Mouse (Mus musculus) heart, adult 11 months (tissue): ENCODE results near the gene Mrps18c.

Source experiments
- DNase-seq: peaks from one replicate; pipeline ENCODE4 v3.0.0; 2022

Mrps18c gene

DNA sequence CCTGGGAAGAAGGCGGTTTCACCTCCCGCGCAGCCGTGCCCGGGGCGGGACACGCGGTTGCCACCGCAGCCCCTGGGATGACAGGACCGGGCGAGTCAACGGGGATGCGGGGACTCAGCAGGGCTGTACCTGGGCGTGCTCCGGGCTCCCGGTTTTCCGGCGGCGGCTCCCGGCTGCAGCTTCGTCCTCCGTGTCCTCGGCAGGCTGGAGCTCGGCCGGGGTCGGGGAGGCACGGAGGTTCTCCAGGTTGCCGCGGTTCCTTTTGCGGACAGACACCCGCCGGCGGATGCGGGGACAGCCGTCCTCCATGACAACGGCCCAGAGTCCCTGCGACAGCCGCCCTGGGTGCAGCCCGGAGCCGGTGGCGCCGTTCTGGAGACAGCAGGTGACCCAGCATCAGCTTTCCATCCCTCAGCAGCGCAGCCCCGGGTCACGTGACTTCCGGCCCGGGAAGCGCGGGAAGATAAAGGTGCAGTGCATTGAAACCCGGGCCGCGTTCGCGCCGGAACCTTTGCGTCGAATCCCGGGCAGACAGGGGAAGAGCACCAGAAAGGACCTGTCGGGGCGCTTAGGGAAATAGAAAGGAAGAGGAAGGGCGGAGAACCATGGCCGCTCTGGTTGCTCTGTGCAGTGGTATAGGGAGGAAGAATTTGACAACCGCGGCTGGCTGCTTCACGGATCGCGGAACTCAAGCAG is at the start of gene Mrps18c, which contains the start of gene Helq:
Gene Mrps18c, plus strand, starts transcription at position 463 of the 696 bp plus-strand sequence.
Gene Helq, minus strand, starts transcription at position 434 of the 696 bp plus-strand sequence.
- DNase-seq, result peak; percentile 99

DNA sequence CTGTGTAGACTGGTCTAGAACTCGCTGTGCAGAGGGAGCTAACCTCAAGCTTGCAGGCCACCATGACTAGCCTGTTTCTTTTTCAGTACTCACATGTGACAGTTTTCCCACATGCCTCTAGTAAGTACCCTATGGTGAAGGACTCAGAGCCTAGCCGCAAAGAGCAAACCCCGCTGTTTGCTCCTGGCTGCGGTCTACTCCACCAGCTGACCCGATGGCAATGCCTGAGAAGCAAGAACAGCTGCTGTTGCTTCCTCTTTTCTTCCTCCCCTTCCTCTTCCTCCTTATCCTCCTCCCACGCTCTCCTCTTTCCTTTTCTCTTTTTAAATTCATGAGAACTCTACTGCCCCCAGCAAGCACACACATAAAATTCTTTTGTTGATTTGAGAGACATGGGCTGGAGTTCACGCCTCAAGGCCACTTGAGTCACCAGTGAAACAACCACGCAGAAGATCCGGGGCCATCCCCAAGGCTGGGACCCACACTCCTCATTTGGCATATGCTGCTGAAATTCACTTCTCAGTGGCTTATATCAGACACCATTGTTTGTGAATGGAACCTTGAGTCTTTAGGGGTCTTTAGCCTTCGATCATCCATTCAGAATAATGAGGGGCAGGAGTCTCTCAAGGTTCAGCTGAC is 47.7 kb upstream of the Mrps18c start:
- DNase-seq, result peak; percentile 94

DNA sequence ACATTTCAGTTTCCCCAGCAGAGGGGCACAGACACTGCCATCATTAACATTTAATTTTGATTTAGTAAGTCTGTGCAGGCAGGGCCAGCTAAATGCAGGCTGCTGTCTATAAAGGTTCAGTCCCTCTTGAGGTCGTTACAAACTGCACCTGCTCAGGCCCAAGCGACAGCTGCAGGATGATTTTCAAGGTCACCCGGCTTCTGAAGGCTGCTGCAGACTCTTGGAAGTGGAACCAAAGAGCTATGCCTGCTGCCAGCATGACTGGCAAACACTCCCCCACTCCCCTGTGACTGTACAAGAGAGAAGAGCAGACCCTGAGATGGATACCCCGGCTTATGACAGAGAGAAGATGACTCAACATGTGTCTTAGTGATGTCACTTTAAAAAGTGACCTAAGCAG is 46.8 kb upstream of the Mrps18c start:
- DNase-seq, result no peak

DNA sequence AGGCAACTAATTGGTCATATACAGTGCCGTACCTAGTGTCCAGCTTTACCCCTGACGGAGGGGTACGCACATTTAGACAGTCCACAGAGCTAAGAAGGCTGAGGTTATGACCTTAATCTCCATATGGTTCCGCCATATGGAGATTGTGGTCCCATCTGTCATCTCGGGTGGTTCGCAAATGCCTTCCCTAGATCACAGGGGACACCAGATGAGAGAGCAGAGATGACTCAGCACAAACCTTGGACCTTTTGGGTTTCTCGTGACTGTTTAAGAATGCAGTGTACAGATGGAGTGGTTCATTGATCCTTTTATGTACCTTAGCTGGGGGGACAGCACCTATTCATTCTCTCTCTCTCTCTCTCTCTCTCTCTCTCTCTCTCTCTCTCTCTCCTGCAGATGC is 45.0 kb upstream of the Mrps18c start:
- DNase-seq, result peak; percentile 33

DNA sequence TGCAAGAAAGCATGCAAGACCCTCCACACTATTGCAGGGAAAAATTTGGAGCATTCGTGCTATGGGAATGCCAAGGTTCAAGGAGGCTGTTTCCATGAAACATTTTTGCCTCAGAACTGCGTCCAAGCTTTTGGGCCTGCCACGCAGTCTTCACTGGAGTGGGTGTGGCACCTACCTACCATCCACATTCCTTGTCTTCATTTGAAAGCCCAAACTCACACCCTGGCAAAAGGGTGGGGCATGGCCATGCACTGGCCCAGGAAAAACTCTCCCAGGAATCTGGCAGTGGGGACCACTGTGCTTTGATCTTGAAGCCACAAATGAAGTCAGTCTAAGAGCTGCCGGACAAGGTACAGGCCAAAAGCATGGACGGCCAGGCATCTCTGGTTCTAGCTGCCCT is 40.3 kb upstream of the Mrps18c start:
- no peak for DNase-seq

DNA sequence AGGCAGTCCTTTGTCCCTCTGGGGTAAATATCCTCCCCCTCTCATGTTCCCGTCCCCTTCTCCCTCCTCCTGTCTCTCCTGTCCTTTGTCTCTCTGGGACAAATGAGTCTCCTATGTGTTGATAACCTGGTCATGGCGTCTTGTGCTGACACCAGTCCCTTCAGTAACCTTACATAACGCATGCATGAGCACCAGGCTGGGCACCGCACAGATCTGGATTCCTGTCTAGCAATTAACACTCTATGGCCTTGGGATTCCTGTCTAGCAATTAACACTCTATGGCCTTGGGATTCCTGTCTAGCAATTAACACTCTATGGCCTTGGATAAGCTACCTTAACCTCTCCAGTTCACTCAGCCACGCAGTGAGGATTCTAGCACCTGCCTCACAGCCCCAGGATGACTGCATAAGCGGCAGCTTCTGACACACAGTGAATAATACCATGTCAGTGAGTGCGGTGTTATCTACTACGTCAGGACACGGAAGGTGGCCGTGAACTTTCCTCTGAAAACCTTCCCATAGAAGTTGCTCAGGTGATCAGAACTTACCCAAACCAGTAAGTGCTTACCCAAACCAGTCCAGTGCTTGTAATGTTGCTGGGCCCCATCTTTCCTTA is 38.3 kb upstream of the Mrps18c start:
- DNase-seq, result peak; percentile 36

DNA sequence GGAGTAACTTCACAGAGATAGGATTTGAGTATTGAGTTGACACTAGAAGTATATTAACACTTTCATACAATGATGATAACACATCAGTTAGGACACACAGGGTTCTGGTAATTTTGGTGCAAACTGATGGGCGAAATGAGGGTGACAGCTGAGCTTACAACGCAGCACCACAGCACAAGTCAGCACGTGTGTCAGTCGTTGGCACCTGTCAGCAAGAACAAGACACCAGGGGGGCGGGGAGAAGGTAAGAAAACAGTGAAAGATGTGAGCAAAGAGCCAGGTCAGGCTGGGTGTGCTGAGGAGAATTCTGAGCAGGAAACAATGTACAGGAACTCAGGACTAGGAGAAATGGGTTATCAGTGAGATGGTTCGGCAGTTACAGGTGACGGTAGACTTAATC is 36.7 kb upstream of the Mrps18c start:
- DNase-seq, result peak; percentile 70

DNA sequence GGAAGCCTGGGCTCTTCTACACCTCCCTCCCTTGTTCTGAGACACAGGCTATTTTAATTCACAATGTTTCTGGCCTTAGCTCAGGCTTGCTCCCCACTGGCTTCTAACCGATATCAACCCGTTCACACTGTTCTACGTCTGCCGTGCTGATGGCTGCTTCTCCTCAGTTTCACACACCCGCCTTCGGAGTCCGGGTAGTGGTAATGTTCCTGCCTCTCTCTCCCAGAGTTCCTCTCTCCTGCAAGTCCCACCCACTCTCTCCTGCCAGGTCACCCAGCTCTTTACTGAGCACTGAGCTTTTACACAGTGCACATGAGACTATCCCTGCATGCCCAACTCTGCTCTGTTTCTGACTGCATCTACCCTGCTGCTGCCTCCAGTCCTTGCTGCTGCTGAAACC is 32.4 kb upstream of the Mrps18c start:
- DNase-seq, result peak; percentile 61

DNA sequence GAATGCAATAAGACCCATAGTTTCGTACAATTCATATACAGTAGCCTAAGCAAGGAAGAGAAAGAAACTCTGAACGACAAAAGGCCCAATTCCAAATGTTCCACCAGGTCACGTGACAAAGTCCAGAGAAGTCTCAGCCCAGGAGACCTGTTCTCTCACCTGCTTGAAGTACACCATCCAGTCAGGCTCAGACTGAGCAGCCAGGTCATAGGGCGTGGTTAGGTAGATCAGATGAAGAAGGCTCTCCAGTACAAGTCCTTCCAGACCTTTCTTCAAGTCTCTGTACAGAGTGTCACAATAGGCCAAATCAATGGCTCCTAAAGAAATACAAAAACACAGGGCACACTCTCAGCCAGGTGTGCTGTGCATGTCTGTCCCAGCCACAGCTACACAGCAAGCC is 26.9 kb upstream of the Mrps18c start:
- DNase-seq, result no peak

DNA sequence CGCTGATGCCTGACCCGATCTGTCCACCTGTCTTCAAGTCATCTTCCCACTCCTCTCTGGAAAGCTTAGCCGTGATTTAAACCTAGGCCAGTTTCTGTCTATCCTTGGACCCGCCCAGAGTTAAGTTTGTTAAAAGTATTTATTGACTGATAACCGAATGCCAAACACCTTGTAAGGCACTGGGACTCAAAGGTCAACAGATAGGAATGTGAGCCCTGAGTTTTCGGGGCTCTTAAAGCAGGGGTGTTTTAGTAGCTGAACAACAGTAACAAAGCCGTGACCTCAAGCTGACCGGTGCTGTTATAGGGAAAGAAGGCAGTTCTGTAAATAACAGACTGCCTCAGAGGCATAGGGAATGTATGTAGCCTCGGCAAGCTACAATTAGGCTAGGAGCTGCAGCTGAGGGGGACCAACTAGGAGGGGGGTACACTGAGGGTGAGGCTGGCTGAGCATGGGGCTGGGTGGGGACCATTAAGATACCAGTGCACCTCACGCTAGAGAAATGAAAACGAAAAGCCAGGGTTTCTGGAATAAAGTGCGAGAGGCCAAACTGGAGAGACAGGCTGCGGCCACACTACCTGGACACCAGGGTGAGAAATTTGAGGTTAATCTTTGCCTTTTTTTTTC is 22.5 kb upstream of the Mrps18c start:
- DNase-seq, result no peak

DNA sequence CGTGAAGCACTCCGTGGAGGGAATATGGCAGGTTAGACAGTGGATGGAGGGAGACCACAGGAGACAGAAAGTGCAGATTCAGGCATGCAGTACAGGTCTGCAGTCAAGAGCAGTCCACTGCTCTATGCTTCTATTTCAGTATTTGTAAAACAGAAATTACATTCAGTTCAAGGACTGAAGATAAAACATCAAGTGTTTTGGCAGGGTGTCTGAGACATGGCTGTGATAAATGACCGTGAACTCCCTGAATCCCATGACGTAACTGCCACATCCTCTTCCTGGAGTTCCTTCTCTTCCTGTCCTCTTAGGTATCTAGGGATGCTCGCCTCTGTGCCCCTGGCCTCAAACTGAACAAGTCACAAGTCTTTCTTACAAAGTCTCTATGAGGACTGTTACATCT is 21.5 kb upstream of the Mrps18c start:
- DNase-seq, result no peak

DNA sequence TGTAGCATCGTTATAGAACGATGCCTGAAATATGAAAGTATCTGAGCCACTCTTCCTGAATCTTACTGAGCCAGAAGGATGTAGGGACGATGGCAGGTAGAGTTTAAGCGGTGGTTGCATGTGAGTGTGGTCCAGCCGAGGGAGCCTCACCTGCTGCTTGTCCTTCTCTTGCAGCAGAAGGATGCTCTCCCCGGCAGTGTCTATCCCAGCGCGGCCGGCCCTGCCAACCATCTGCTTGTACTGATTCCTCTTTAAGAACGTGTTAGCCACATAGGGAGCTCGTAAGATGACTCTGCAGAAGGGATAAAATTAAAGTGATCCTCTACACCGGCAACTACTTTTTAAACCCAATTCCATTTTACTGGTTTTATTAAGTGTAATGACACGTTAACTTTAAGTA is 19.4 kb upstream of the Mrps18c start:
- DNase-seq, result no peak

DNA sequence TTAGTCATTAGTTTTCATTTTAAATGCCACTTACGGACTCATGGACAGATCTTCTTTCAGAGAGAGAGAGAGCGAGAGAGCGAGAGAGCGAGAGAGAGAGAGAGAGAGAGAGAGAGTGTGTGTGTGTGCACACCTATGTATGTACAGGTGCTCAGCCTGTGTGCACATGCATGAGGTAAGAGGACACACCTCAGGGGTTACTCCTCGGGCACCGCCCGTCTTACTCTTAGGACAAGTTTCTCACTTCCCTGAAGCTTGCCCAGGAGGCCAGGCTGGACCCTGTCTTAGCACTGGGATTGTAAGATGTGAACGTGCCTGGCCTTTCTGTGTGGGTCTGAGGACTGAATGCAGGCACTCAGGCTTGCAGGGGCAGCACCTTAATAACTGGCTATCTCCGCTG is 10.9 kb upstream of the Mrps18c start:
- DNase-seq, result peak; percentile 74

DNA sequence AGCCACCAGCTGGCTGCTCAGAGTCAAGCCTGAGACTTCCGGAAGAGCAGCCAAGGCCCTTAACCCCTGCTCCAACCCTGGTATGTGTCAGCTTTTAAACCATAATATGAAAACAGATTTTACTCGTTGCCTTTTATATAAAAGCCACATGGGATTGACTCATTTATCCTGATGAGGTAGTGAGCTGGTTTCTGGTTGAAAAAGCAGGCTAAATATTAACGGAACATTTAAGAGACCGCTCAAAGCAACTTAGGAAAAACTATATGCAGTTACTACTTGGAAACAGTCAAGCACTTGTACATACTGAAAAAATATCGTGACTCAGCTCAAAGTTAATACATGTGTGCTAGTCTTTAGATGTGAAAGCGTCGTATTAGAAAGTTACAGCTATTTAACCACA is 6.2 kb upstream of the Mrps18c start:
- no peak for DNase-seq

DNA sequence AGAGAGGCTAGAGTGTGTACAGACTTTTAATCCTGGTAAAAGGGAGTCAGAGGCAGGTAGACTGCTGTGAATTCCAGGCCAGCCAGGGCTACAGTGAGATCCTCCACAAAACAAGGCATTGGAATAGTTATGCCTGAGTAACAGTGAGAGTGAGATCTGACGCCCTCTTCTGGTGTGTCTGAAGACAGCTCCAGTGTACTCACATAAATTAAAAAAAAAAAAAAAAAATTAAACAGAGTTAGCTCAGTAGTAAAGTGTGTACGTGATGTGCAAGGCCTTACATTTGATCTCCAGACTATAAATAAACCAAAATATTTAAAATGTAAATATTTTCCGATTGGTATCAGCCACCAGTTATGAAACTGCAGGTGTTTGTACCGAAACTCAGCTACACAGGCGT is 4.3 kb upstream of the Mrps18c start:
- no peak for DNase-seq

DNA sequence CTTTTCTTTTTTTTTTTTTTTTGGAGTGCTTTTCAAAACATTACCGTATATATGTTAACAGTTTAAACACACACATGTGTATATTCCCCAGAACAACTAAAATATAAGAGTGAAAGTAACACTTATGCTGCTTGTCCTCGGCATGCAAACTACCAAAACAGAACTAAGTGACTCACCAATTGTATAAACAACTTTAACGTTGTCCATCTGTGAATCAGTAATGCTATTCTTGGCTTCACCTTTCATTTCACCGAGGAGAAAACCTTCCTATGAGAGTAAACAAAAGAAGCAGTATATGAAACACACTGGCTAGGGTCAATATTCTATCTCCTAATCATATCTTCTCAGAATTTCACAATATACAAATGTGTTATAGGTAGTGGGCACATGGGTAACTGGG is 19.9 kb downstream of the Mrps18c start:
- no peak for DNase-seq

DNA sequence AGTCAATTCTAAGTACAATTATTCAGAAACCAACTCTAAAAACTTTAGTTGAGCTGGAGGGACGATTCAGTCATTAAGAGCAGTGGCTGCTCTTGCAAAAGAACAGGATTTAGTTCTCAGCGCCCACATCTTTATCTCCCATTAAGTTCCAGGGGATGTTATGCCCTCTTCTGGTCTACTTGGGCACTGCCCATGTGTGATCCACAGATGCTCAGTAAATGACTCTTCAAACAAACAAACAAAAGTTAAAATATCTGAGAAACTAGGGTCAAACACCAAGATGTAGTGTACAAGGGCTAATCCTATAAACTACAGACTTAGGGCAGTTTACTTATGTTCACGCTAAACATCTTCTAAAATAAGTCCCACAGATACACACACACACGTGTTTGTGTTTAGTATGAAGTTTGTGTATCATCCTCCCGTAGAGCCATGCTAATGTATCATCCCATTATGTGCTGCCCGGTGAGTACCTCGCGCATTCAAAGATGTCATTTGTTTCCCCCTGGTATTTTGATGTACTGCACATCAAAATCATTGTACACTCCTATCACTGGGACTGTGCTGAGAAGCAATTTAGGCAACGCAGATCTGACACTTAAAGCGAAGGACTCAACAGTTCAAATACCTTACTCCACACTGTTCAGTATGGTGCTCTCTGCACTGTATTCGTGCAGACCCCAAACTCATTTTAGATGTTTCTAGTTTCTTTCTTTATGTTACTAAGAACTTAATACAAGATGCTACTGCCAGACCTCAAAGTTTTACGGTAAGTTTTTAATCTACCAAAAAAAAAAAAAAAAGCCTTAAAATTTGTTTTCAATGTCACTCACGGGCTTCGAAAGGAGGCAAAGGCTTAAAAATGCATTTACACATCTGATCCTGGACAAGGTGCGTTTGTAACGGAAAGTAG is 21.4 kb downstream of the Mrps18c start:
- peak; percentile 73 for DNase-seq

DNA sequence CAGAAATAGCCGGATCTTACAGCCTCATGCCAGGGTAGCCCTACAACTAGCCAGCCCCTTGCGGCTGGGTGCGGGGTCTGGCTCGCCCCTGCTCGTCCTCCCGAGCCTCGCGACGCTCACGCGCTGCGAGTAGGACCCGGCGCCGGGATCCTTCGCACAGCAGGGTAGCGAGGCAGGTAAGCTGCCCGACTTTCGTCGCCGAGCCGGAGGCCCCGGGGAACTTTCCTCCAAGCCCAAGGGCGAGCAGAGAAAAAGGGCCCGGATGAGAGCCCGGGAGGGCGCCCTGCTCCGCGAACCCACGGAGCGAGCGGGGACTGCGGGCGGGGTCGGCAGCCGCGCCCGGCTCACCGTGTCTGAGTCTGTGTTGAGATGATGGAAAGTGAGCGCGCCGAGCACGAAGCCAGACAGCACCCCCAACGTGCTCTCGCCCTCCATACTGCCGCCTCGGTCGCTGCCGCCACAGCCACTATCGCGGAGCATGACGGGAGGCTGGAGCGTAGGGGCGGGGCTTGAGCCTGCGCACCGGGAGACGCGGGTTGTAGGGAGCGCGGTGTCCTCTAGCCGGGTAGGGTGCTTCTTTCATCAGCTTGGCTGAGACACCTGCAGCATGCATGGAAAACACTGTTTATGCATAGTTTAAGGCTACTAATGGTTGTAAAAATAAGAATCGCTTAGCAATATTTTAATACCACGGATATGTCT is 22.2 kb downstream of the Mrps18c start, which contains the start of gene Abraxas1:
Gene Abraxas1, minus strand, starts transcription at position 483 of the 702 bp plus-strand sequence.
- peak; percentile 98 for DNase-seq

DNA sequence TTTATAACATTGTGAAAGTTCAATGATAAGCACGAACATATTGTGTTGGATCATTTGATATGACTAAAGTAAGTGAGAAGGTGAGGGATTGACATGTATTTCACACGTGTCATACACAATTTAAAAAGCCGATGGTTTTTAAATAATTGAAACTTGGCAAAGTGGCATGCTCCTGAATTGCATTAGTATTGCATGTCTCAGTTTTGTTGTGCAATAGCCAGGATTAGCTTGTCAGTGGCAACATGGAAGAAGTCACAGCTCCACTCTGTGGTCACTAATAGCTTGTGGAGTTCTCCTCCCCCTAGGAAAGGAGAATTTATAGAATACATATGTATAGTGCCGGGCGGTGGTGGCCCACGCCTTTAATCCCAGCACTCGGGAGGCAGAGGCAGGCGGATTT is 22.9 kb downstream of the Mrps18c start:
- peak; percentile 71 for DNase-seq

DNA sequence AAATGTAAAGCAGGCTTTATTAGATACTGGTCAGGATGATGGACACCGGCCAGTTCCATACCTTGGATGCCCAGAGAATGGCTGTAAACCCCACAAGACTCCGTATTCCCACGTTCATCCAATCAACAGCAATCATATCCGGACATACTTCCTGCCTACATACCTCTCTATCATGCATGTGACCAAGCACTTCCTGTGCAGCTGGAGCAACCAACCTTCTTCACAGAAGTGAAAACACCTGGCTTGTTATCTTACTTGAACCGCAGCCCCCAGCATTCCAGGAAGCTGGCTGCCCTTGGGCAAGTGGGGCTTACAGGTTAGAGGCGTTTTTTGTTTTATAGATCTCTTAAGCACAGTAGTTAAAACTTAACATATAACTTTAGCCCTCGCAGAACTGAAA is 24.4 kb downstream of the Mrps18c start:
- peak; percentile 64 for DNase-seq

DNA sequence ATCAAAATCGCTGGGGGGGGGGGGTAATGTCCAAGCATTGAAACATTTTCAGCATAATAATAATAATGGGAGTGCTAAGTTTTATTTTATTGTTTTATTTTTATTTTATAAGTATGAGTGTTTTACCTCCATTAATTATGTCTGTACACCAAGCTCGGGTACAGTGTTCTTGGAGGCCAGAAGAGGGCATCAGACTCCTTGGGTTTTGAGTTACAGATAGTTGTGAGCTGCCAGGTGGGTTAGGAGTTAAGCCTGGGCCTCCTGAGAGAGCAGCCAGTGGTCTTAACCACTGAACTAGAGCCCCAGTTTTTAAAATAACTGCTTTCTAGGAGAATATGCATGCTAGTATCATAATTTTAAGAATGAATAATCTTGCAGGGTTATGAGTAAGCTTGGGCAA is 27.5 kb downstream of the Mrps18c start:
- DNase-seq, result peak; percentile 18

DNA sequence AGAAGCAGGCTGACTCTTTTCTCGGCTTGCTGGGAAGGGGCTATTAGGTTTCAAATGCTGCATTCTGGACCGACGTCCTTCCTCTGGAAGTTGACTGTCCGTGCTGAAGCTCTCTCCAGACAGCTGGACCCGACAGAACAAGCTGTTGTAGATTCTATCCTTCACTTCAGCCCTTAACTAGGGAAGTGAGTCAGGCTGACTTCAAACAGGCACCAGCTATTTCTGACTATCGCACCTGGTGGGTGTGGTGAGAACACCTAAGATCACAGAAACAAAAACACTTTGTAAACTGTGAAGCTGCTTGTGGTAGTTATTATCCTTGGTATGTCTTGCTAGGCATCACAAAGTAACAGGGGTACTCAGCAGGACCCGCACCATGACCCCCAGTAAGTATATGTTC is 28.1 kb downstream of the Mrps18c start:
- peak; percentile 41 for DNase-seq
